Mouse (Mus musculus): Measurements from ENCODE around the gene Krtap17-1. TPM values are rescaled to one million over a fixed set of nuclear protein-coding genes. Genes with fewer than 3 reads are reported as not detected.

The Krtap17-1 gene
- polyA plus RNA-seq, 1 experiment from 2014 or later: not detected

- Histone ChIP-seq H3K27ac (ENCODE audit: low read length) (no peak overlapping the region), H3K9me3 (ENCODE audit: control insufficient read depth, low read length) (no peaks in the 10 kb centered on the region), H3K36me3 (ENCODE audit: control insufficient read depth, insufficient read depth) (no peaks in the 10 kb centered on the region), H3K27me3 (replicated peaks; ENCODE audit: control insufficient read depth, insufficient read depth, low read length) (no peaks in the 10 kb centered on the region), H3K4me1 (replicated peaks; ENCODE audit: control insufficient read depth, insufficient read depth, low read length) (no peaks in the 10 kb centered on the region), H3K4me2 (ENCODE audit: low read length) (no peak overlapping the region), H3K4me3 (replicated peaks; ENCODE audit: low read length) (no peak overlapping the region), H3K9ac (replicated peaks; ENCODE audit: low read depth, low read length) (no peak overlapping the region)
- 56% methylated on average over 3 of the region's 3 CpGs for WGBS
- ATAC-seq: no peak
Observed at GRCm38 (mm10) chr11:100006624-100007023, 12.8 kb upstream of the Krtap17-1 start.

GRCm38 (mm10) chr11:100005905-100006304 is 12.1 kb upstream of the Krtap17-1 start:
- H3K9ac ChIP-seq (replicated peaks; ENCODE audit: low read depth, low read length): no peak overlapping the region
- H3K36me3 ChIP-seq (ENCODE audit: control insufficient read depth, insufficient read depth): no peaks in the 10 kb centered on the region
- H3K9me3 ChIP-seq (ENCODE audit: control insufficient read depth, low read length): no peaks in the 10 kb centered on the region
- H3K4me3 ChIP-seq (replicated peaks; ENCODE audit: low read length): no peak overlapping the region
- no peaks in the 10 kb centered on the region for H3K27me3 ChIP-seq (replicated peaks; ENCODE audit: control insufficient read depth, insufficient read depth, low read length)
- ATAC-seq: no peak
- no peak overlapping the region for H3K27ac ChIP-seq (ENCODE audit: low read length)
- no peak overlapping the region for H3K4me2 ChIP-seq (ENCODE audit: low read length)
- H3K4me1 ChIP-seq (replicated peaks; ENCODE audit: control insufficient read depth, insufficient read depth, low read length): no peaks in the 10 kb centered on the region
- 90% methylated on average over 8 of the region's 8 CpGs for WGBS

GRCm38 (mm10) chr11:100004846-100005245 is 11.1 kb upstream of the Krtap17-1 start:
- no peak overlapping the region for H3K9ac ChIP-seq (replicated peaks; ENCODE audit: low read depth, low read length)
- H3K4me3 ChIP-seq (replicated peaks; ENCODE audit: low read length): no peak overlapping the region
- H3K27me3 ChIP-seq (replicated peaks; ENCODE audit: control insufficient read depth, insufficient read depth, low read length): no peaks in the 10 kb centered on the region
- no peak overlapping the region for H3K27ac ChIP-seq (ENCODE audit: low read length)
- WGBS: 26% methylated on average over 6 of the region's 6 CpGs
- no peaks in the 10 kb centered on the region for H3K4me1 ChIP-seq (replicated peaks; ENCODE audit: control insufficient read depth, insufficient read depth, low read length)
- no peak for ATAC-seq
- H3K4me2 ChIP-seq (ENCODE audit: low read length): no peak overlapping the region
- H3K9me3 ChIP-seq (ENCODE audit: control insufficient read depth, low read length): no peaks in the 10 kb centered on the region
- no peaks in the 10 kb centered on the region for H3K36me3 ChIP-seq (ENCODE audit: control insufficient read depth, insufficient read depth)

- H3K27me3 ChIP-seq (replicated peaks; ENCODE audit: control insufficient read depth, insufficient read depth, low read length): no peaks in the 10 kb centered on the region
- no peak overlapping the region for H3K27ac ChIP-seq (ENCODE audit: low read length)
- 94% methylated on average over 7 of the region's 7 CpGs for WGBS
- H3K4me3 ChIP-seq (replicated peaks; ENCODE audit: low read length): no peak overlapping the region
- no peak for ATAC-seq
- H3K4me2 ChIP-seq (ENCODE audit: low read length): no peak overlapping the region
- H3K36me3 ChIP-seq (ENCODE audit: control insufficient read depth, insufficient read depth): no peaks in the 10 kb centered on the region
- no peak overlapping the region for H3K9ac ChIP-seq (replicated peaks; ENCODE audit: low read depth, low read length)
- no peaks in the 10 kb centered on the region for H3K9me3 ChIP-seq (ENCODE audit: control insufficient read depth, low read length)
- H3K4me1 ChIP-seq (replicated peaks; ENCODE audit: control insufficient read depth, insufficient read depth, low read length): no peaks in the 10 kb centered on the region
Observed at GRCm38 (mm10) chr11:99999091-99999490, 5.3 kb upstream of the Krtap17-1 start.

GRCm38 (mm10) chr11:99994384-99994661 is 529 bp upstream of the Krtap17-1 start:
- Histone ChIP-seq H3K4me3 (replicated peaks; ENCODE audit: low read length) (no peak overlapping the region), H3K27ac (ENCODE audit: low read length) (no peak overlapping the region), H3K4me1 (replicated peaks; ENCODE audit: control insufficient read depth, insufficient read depth, low read length) (no peaks in the 10 kb centered on the region), H3K27me3 (replicated peaks; ENCODE audit: control insufficient read depth, insufficient read depth, low read length) (0 out of 2 replicates have a peak, but pooled peaks cover 2% of the 10 kb centered on the region), H3K9ac (replicated peaks; ENCODE audit: low read depth, low read length) (no peak overlapping the region), H3K9me3 (ENCODE audit: control insufficient read depth, low read length) (no peaks in the 10 kb centered on the region), H3K36me3 (ENCODE audit: control insufficient read depth, insufficient read depth) (no peaks in the 10 kb centered on the region), H3K4me2 (ENCODE audit: low read length) (no peak overlapping the region)
- WGBS: 75% methylated on average over 4 of the region's 4 CpGs
- no peak for ATAC-seq

GRCm38 (mm10) chr11:99990571-99990970 is 3.2 kb downstream of the Krtap17-1 start:
- 65% methylated on average over 3 of the region's 3 CpGs for WGBS
- ATAC-seq: no peak
- no peaks in the 10 kb centered on the region for H3K36me3 ChIP-seq (ENCODE audit: control insufficient read depth, insufficient read depth)

GRCm38 (mm10) chr11:99989881-99990405 is 3.9 kb downstream of the Krtap17-1 start:
- Histone ChIP-seq H3K4me2 (ENCODE audit: low read length) (no peak overlapping the region), H3K9ac (replicated peaks; ENCODE audit: low read depth, low read length) (no peak overlapping the region), H3K9me3 (ENCODE audit: control insufficient read depth, low read length) (no peaks in the 10 kb centered on the region), H3K27me3 (replicated peaks; ENCODE audit: control insufficient read depth, insufficient read depth, low read length) (0 out of 2 replicates have a peak, but pooled peaks cover 2% of the 10 kb centered on the region), H3K27ac (ENCODE audit: low read length) (no peak overlapping the region), H3K4me1 (replicated peaks; ENCODE audit: control insufficient read depth, insufficient read depth, low read length) (no peaks in the 10 kb centered on the region), H3K4me3 (replicated peaks; ENCODE audit: low read length) (no peak overlapping the region), H3K36me3 (ENCODE audit: control insufficient read depth, insufficient read depth) (no peaks in the 10 kb centered on the region)
- WGBS: 79% methylated on average over 6 of the region's 6 CpGs
- no peak for ATAC-seq

More at GRCm38 (mm10) chr11:99990571-99990970, 3.2 kb downstream of the Krtap17-1 start:
- Histone ChIP-seq H3K4me3 (replicated peaks; ENCODE audit: low read length) (no peak overlapping the region), H3K4me2 (ENCODE audit: low read length) (no peak overlapping the region), H3K4me1 (replicated peaks; ENCODE audit: control insufficient read depth, insufficient read depth, low read length) (no peaks in the 10 kb centered on the region), H3K27me3 (replicated peaks; ENCODE audit: control insufficient read depth, insufficient read depth, low read length) (0 out of 2 replicates have a peak, but pooled peaks cover 2% of the 10 kb centered on the region), H3K9me3 (ENCODE audit: control insufficient read depth, low read length) (no peaks in the 10 kb centered on the region), H3K27ac (ENCODE audit: low read length) (no peak overlapping the region), H3K9ac (replicated peaks; ENCODE audit: low read depth, low read length) (no peak overlapping the region)

- ATAC-seq: no peak
- Histone ChIP-seq H3K4me3 (replicated peaks; ENCODE audit: low read length) (no peak overlapping the region), H3K9me3 (ENCODE audit: control insufficient read depth, low read length) (no peaks in the 10 kb centered on the region), H3K27ac (ENCODE audit: low read length) (no peak overlapping the region), H3K9ac (replicated peaks; ENCODE audit: low read depth, low read length) (no peak overlapping the region), H3K36me3 (ENCODE audit: control insufficient read depth, insufficient read depth) (no peaks in the 10 kb centered on the region), H3K4me2 (ENCODE audit: low read length) (no peak overlapping the region), H3K27me3 (replicated peaks; ENCODE audit: control insufficient read depth, insufficient read depth, low read length) (no peaks in the 10 kb centered on the region), H3K4me1 (replicated peaks; ENCODE audit: control insufficient read depth, insufficient read depth, low read length) (no peaks in the 10 kb centered on the region)
- 92% methylated on average over 3 of the region's 3 CpGs for WGBS
Observed at GRCm38 (mm10) chr11:99988530-99988929, 5.3 kb downstream of the Krtap17-1 start.

GRCm38 (mm10) chr11:99986180-99986647 is 7.6 kb downstream of the Krtap17-1 start, which contains the start of gene Krtap16-1:
Gene Krtap16-1, minus strand, starts transcription at chr11:99986597.
- H3K27ac ChIP-seq (ENCODE audit: low read length): peak within 1 kb of the TSS; percentile 56
- no peaks in the 10 kb centered on the region for H3K9me3 ChIP-seq (ENCODE audit: control insufficient read depth, low read length)
- H3K4me2 ChIP-seq (ENCODE audit: low read length): no peak within 1 kb of the TSS
- no peaks in the 10 kb centered on the region for H3K4me1 ChIP-seq (replicated peaks; ENCODE audit: control insufficient read depth, insufficient read depth, low read length)
- 0 out of 2 replicates have a peak, but pooled peaks have one; percentile 23 for ATAC-seq
- no peaks in the 10 kb centered on the region for H3K36me3 ChIP-seq (ENCODE audit: control insufficient read depth, insufficient read depth)
- H3K4me3 ChIP-seq (replicated peaks; ENCODE audit: low read length): no peak within 1 kb of the TSS
- H3K27me3 ChIP-seq (replicated peaks; ENCODE audit: control insufficient read depth, insufficient read depth, low read length): no peaks in the 10 kb centered on the region
- no peak within 1 kb of the TSS for H3K9ac ChIP-seq (replicated peaks; ENCODE audit: low read depth, low read length)
- 81% methylated on average over 8 of the region's 8 CpGs for WGBS

All from forebrain, embryonic 16.5 days (tissue).